ENCODE assay signal across 8 mouse cellular contexts in genomic region chr4:101550671-101551161, GRCm38 (mm10). TPM values are rescaled to one million over a fixed set of nuclear protein-coding genes. Genes with fewer than 3 reads are reported as not detected.
A peak's percentile ranks its signal among the peaks of the same experiment; 100 is the strongest.
DNase-seq lines count a peak whose midpoint lies in the region; ATAC-seq lines count a peak whose summit lies in the region.

No protein-coding gene starts in this region.

- H3K9me3 ChIP-seq in heart, embryonic 12.5 days (replicated peaks): no peaks in the 10 kb centered on the region
- H3K9me3 ChIP-seq in kidney, embryonic 16.5 days (ENCODE audit: low read length): no peaks in the 10 kb centered on the region

- peak overlapping the region; percentile 76 for H3K4me2 ChIP-seq in heart, embryonic 12.5 days
- H3K4me2 ChIP-seq in kidney, embryonic 16.5 days (replicated peaks; ENCODE audit: low read depth, low read length): peak overlapping the region; percentile 75

- no peak overlapping the region for H3K9ac ChIP-seq in heart, embryonic 12.5 days
- no peak overlapping the region for H3K9ac ChIP-seq in kidney, embryonic 16.5 days (replicated peaks; ENCODE audit: low read length)

- peak; percentile 3 to 5 for DNase-seq in lung, adult 18-20 months
- DNase-seq in lung, postnatal 25 days (ENCODE audit: low spot score): no peak
- DNase-seq in lung, postnatal 4 days: peak; percentile 46
- DNase-seq in retina, postnatal 7 days (ENCODE audit: low read depth, low spot score): peak; percentile 72
- no peak for DNase-seq in layer of hippocampus, adult 18-20 months (ENCODE audit: low spot score in 2 of 2)

- peak overlapping the region; percentile 38 for H3K4me3 ChIP-seq in heart, embryonic 12.5 days
- peak overlapping the region; percentile 40 for H3K4me3 ChIP-seq in kidney, embryonic 16.5 days (ENCODE audit: low read length)

- no peaks in the 10 kb centered on the region for H3K36me3 ChIP-seq in heart, embryonic 12.5 days
- no peaks in the 10 kb centered on the region for H3K36me3 ChIP-seq in kidney, embryonic 16.5 days (ENCODE audit: insufficient read depth, low read length)

- peaks cover 12% of the 10 kb centered on the region for H3K4me1 ChIP-seq in heart, embryonic 12.5 days (replicated peaks)
- H3K4me1 ChIP-seq in kidney, embryonic 16.5 days (ENCODE audit: insufficient read depth, low read length): peaks cover 10% of the 10 kb centered on the region

- peaks cover 35% of the 10 kb centered on the region for H3K27me3 ChIP-seq in heart, embryonic 12.5 days (replicated peaks)
- peaks cover 31% of the 10 kb centered on the region for H3K27me3 ChIP-seq in kidney, embryonic 16.5 days (ENCODE audit: insufficient read depth, low read length)

- peak; percentile 86 for ATAC-seq in common myeloid progenitor, adult 5-6 weeks (replicated peaks; ENCODE audit: low read depth, poor library complexity, severe bottlenecking)
- ATAC-seq in heart, embryonic 12.5 days (ENCODE audit: insufficient number of reproducible peaks, low FRiP score): peak; percentile 76; the same call in 1 of the 2 replicates
- ATAC-seq in kidney, embryonic 16.5 days (ENCODE audit: low FRiP score, low TSS enrichment): peak; percentile 97

- under 1% methylated on average over 33 of the region's 33 CpGs for WGBS in heart, embryonic 12.5 days
- WGBS in kidney, embryonic 16.5 days: under 1% methylated on average over 33 of the region's 33 CpGs

- no peak overlapping the region for H3K27ac ChIP-seq in heart, embryonic 12.5 days (ENCODE audit: poor library complexity, severe bottlenecking)
- no peak overlapping the region for H3K27ac ChIP-seq in kidney, embryonic 16.5 days (ENCODE audit: low read length)

RNA-seq across cellular contexts. Expression of gene Dnajc6, which starts 54.3 kb away (rescaled TPM):
- 31.4 and 40.4 TPM in 2 replicates for total RNA-seq in common myeloid progenitor, adult 5-6 weeks (2017)
- 0.26 and 0.45 TPM in 2 replicates for polyA plus RNA-seq in heart, embryonic 12.5 days (2016; fragmentation: Nextera tagmentation; extraction: Ambion mirVana)
- polyA plus RNA-seq in kidney, embryonic 16.5 days (2015; fragmentation: Nextera tagmentation; extraction: Ambion mirVana): 1.8 and 2.2 TPM in 2 replicates
- 100 to 1,000 TPM; 287 to 314 TPM for total RNA-seq in layer of hippocampus, adult 18-20 months (2021)

Comparison
In these comparisons a context has a peak if more than half of its experiments do, and no peak if none do; other contexts are left out.
1. DNase-seq: peak in lung, adult 18-20 months (2 of 2), lung, postnatal 4 days (2 of 2) and retina, postnatal 7 days (single experiment); none in lung, postnatal 25 days (single experiment) and layer of hippocampus, adult 18-20 months (0 of 2).
2. Peak in every context shown above with its lines, with median percentiles within 50 percentile points of each other: ATAC-seq.